Mouse (Mus musculus) embryonic facial prominence, embryonic 10.5 days (tissue): ENCODE measurements around the gene Ston2. TPM values are rescaled to one million over a fixed set of nuclear protein-coding genes. Genes with fewer than 3 reads are reported as not detected.

Experiments
- DNase-seq: peaks from one replicate; pipeline ENCODE4 v3.0.0-alpha.2; 2017; ENCODE audit warnings: low spot score
- H3K27ac ChIP-seq: fragments of 300-500 bp; sonication (generic); replicated peaks from 2 replicates; pipeline ENCODE4 v1.5.1; 2016; ENCODE audit warnings: mild to moderate bottlenecking
- H3K27me3 ChIP-seq: fragments of 300-500 bp; sonication (generic); replicated peaks from 2 replicates; pipeline ENCODE4 v1.6.1; 2016; ENCODE audit warnings: low read depth, mild to moderate bottlenecking; ENCODE audit not compliant: poor library complexity, severe bottlenecking
- H3K36me3 ChIP-seq: fragments of 300-500 bp; sonication (generic); replicated peaks from 2 replicates; pipeline ENCODE4 v1.6.1; 2016; ENCODE audit warnings: mild to moderate bottlenecking, moderate library complexity
- H3K4me1 ChIP-seq: fragments of 300-500 bp; sonication (generic); 2 replicates; pipeline ENCODE4 v1.6.1; 2016
- H3K4me3 ChIP-seq: fragments of 300-500 bp; sonication (generic); 2 replicates; pipeline ENCODE4 v1.5.1; 2016; ENCODE audit warnings: mild to moderate bottlenecking, moderate library complexity
- H3K9me3 ChIP-seq: fragments of 300-500 bp; sonication (generic); 2 replicates; pipeline ENCODE4 v1.6.1; 2016; ENCODE audit warnings: mild to moderate bottlenecking
- WGBS: fragments of 180-500 bp; shearing (Covaris S2); methylation state at CpG from one replicate; pipeline ENCODE4 v1.1.7; 2016; 5-methylcytosine and 5-hydroxymethylcytosine counted together
- polyA plus RNA-seq: library from polyadenylated mRNA; unstranded; fragments of >200 nt; fragmentation: Nextera tagmentation; extraction: Ambion mirVana; gene quantifications from 2 replicates; pipeline ENCODE4 v1.2.1, GENCODE M21; 2016

The Ston2 gene
- polyA plus RNA-seq, 1 experiment from 2014 or later = 7.0 TPM

GRCm38 (mm10) chr12:91709232-91709631 is 79.0 kb downstream of the Ston2 start:
- Histone ChIP-seq H3K4me1 (no peaks in the 10 kb centered on the region), H3K27me3 (no peaks in the 10 kb centered on the region), H3K36me3 (0 out of 2 replicates have a peak, but pooled peaks cover 3% of the 10 kb centered on the region), H3K27ac (no peak overlapping the region), H3K9me3 (no peaks in the 10 kb centered on the region), H3K4me3 (no peak overlapping the region)
- no peak for DNase-seq
- WGBS = 61% methylated on average over 5 of the region's 5 CpGs

DNA sequence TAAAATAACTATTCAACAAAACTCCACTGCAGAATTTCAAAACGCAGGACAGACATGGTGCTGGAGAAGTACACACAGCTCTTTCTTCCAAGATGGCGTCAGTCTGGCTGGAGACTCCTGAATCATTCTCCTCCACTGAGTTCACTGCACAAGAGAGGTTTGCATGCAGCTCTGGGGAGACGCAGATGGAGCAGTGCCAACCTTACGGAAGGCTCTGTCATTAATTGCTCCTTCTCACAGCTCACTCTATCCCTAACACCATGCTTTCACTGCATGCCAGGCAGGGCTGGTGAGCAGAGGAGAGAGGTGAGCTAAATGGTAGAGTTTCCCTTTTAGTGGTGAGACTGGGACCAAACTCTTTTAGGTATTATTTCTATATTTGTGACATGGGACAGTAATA is 80.4 kb downstream of the Ston2 start:
- DNase-seq = no peak
- H3K27me3 ChIP-seq = no peaks in the 10 kb centered on the region
- no peak overlapping the region for H3K4me3 ChIP-seq
- H3K27ac ChIP-seq = no peak overlapping the region
- no peaks in the 10 kb centered on the region for H3K36me3 ChIP-seq
- no peaks in the 10 kb centered on the region for H3K4me1 ChIP-seq
- no peaks in the 10 kb centered on the region for H3K9me3 ChIP-seq
- 90% methylated on average over 4 of the region's 4 CpGs for WGBS

GRCm38 (mm10) chr12:91703533-91703932 is 84.7 kb downstream of the Ston2 start:
- Histone ChIP-seq H3K9me3 (no peaks in the 10 kb centered on the region), H3K27ac (no peak overlapping the region), H3K4me3 (no peak overlapping the region), H3K27me3 (no peaks in the 10 kb centered on the region), H3K36me3 (no peaks in the 10 kb centered on the region), H3K4me1 (no peaks in the 10 kb centered on the region)
- DNase-seq = no peak
- WGBS = 86% methylated on average over 5 of the region's 5 CpGs

- WGBS = 87% methylated on average over 5 of the region's 5 CpGs
These were observed 85.4 kb downstream of the Ston2 start for GRCm38 (mm10) chr12:91702829-91703228.

GRCm38 (mm10) chr12:91699451-91700141 is 88.6 kb downstream of the Ston2 start:
- H3K4me3 ChIP-seq = no peak overlapping the region
- no peak for DNase-seq
- no peaks in the 10 kb centered on the region for H3K4me1 ChIP-seq
- WGBS = 86% methylated on average over 7 of the region's 7 CpGs
- H3K27ac ChIP-seq = no peak overlapping the region
- no peaks in the 10 kb centered on the region for H3K27me3 ChIP-seq
- no peaks in the 10 kb centered on the region for H3K9me3 ChIP-seq
- no peaks in the 10 kb centered on the region for H3K36me3 ChIP-seq

More at GRCm38 (mm10) chr12:91702829-91703228, 85.4 kb downstream of the Ston2 start:
- no peak for DNase-seq
- Histone ChIP-seq H3K36me3 (no peaks in the 10 kb centered on the region), H3K9me3 (no peaks in the 10 kb centered on the region), H3K27ac (no peak overlapping the region), H3K27me3 (no peaks in the 10 kb centered on the region), H3K4me3 (no peak overlapping the region), H3K4me1 (no peaks in the 10 kb centered on the region)

GRCm38 (mm10) chr12:91696231-91696630 is 92.0 kb downstream of the Ston2 start:
- H3K9me3 ChIP-seq = no peaks in the 10 kb centered on the region
- H3K36me3 ChIP-seq = no peaks in the 10 kb centered on the region
- no peak overlapping the region for H3K4me3 ChIP-seq
- H3K4me1 ChIP-seq = peaks cover 5% of the 10 kb centered on the region; the same call in 1 of the 2 replicates
- WGBS = 88% methylated on average over 4 of the region's 4 CpGs
- DNase-seq = no peak
- no peak overlapping the region for H3K27ac ChIP-seq
- no peaks in the 10 kb centered on the region for H3K27me3 ChIP-seq

GRCm38 (mm10) chr12:91695761-91696160 is 92.4 kb downstream of the Ston2 start:
- H3K27ac ChIP-seq = no peak overlapping the region
- no peaks in the 10 kb centered on the region for H3K36me3 ChIP-seq
- no peaks in the 10 kb centered on the region for H3K9me3 ChIP-seq
- H3K4me3 ChIP-seq = no peak overlapping the region
- H3K4me1 ChIP-seq = peaks cover 6% of the 10 kb centered on the region; the same call in 1 of the 2 replicates
- no peaks in the 10 kb centered on the region for H3K27me3 ChIP-seq
- DNase-seq = no peak
- 80% methylated on average over 4 of the region's 4 CpGs for WGBS

DNA sequence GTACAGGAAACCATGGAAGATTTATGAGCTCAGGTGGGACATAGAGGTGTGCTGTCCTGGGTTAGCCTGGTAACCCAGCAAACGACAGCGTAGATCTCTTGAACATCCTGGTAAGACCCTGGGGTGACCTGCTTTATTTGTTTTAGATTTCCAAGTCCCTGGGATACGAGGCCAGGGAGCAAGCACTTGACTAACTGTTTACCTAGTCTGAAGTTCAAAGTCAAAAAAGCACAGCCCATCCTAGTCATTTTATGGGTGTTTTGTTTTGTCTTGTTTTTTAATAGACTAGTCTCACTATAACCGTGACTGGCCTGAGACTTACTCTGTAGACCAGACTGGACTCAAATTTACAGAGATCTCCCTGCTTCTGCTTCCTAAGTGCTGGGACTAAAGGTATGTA is 93.4 kb downstream of the Ston2 start:
- Histone ChIP-seq H3K27me3 (no peaks in the 10 kb centered on the region), H3K36me3 (no peaks in the 10 kb centered on the region), H3K4me3 (no peak overlapping the region), H3K27ac (no peak overlapping the region), H3K4me1 (peaks cover 7% of the 10 kb centered on the region; the same call in 1 of the 2 replicates), H3K9me3 (no peaks in the 10 kb centered on the region)
- 81% methylated on average over 4 of the region's 4 CpGs for WGBS
- DNase-seq = no peak

DNA sequence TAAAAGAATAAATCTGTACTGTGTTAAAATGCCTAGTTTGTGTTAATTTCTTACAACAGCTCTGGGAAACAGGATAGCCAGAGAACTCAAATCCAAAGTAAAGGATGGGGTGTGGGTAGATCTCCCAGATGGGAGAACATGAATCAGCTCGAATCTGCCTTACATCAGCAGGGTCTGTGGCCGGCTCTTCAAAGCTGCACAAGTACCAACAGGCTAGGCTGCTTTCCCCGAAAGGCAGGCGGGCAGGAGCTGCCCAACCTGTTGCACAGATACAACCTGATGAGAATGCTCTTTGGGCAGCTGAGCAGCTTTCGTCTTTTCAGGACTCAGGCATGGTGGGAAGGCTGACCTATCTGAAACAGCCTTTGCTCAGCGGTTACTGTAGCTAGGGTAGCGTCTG is 94.6 kb downstream of the Ston2 start:
- peak; percentile 46 for DNase-seq
- 77% methylated on average over 7 of the region's 7 CpGs for WGBS

GRCm38 (mm10) chr12:91692991-91693390 is 95.2 kb downstream of the Ston2 start:
- 87% methylated on average over 3 of the region's 3 CpGs for whole genome bisulfite sequencing
- H3K27me3 ChIP-seq = no peaks in the 10 kb centered on the region
- H3K27ac ChIP-seq = no peak overlapping the region
- DNase-seq = no peak
- peaks cover 7% of the 10 kb centered on the region; the same call in 1 of the 2 replicates for H3K4me1 ChIP-seq
- H3K4me3 ChIP-seq = no peak overlapping the region
- H3K36me3 ChIP-seq = no peaks in the 10 kb centered on the region
- no peaks in the 10 kb centered on the region for H3K9me3 ChIP-seq

More for the DNA sequence above, 94.6 kb downstream of the Ston2 start:
- H3K27ac ChIP-seq = no peak overlapping the region; the same call in 1 of the 2 replicates
- H3K36me3 ChIP-seq = no peaks in the 10 kb centered on the region
- no peaks in the 10 kb centered on the region for H3K27me3 ChIP-seq
- peaks cover 7% of the 10 kb centered on the region; the same call in 1 of the 2 replicates for H3K4me1 ChIP-seq
- no peaks in the 10 kb centered on the region for H3K9me3 ChIP-seq
- no peak overlapping the region for H3K4me3 ChIP-seq

DNA sequence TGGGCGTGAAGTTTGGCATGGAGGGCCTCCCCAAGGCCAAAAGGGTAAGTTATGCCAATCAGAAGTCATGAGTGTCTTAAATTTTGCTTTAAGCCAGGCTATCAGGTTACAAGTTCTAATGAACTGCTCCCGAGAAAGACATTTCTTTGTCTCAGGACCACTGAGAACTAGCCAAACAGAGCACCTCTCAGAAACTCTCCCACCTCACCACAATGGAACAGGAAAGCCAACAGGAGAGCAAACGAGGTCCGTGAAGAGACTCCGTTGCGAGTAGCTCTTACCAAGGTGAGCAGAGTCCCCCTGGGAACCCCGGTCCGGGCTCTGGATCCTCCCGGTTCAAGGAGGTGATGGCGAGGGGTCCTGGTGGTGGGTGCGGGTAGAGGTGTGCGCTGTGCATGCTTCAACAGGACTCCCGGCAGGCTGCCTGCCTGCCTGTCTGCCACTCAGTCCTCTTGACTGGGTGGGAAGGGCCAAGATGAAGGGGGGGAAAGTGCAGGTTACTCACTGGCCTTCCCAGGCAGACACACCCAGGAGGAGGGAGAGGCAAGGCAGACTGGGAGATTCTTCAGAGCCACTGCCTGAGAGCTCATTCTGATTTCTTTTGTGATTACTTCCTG is 102.4 kb downstream of the Ston2 start:
- Histone ChIP-seq H3K27ac (peak overlapping the region; percentile 81), H3K4me3 (peak overlapping the region; percentile 53)
- 7% methylated on average over 13 of the region's 13 CpGs for WGBS

GRCm38 (mm10) chr12:91684840-91685415 is 103.3 kb downstream of the Ston2 start:
- Histone ChIP-seq H3K36me3 (no peaks in the 10 kb centered on the region), H3K9me3 (no peaks in the 10 kb centered on the region), H3K27ac (peak overlapping the region; percentile 83), H3K27me3 (peaks cover 3% of the 10 kb centered on the region; the same call in 1 of the 2 replicates), H3K4me1 (peaks cover 50% of the 10 kb centered on the region), H3K4me3 (peak overlapping the region; percentile 53)
- DNase-seq = peak; percentile 23
- WGBS = 20% methylated on average over 11 of the region's 11 CpGs

More for the DNA sequence above, 102.4 kb downstream of the Ston2 start:
- Histone ChIP-seq H3K4me1 (peaks cover 46% of the 10 kb centered on the region), H3K9me3 (no peaks in the 10 kb centered on the region), H3K27me3 (peaks cover 3% of the 10 kb centered on the region; the same call in 1 of the 2 replicates), H3K36me3 (no peaks in the 10 kb centered on the region)
- DNase-seq = peak; percentile 69
